10 mouse cellular contexts compared by ENCODE assay signal in genomic region chr4:133021181-133021671, GRCm38 (mm10). TPM values are rescaled to one million over a fixed set of nuclear protein-coding genes. Genes with fewer than 3 reads are reported as not detected.
DNase-seq lines count a peak whose midpoint lies in the region; ATAC-seq and TF ChIP-seq lines count a peak whose summit lies in the region.
"Had no signal": no experiment of that assay in that cellular context is flagged by ENCODE, and none has a peak within 500 bp of the region (broad histone marks: within the 10 kb centered on the region; RNA-seq: fewer than 3 reads in every experiment).

No protein-coding gene starts in this region.

- no peaks in the 10 kb centered on the region for H3K9me3 ChIP-seq in intestine, embryonic 14.5 days (ENCODE audit: control insufficient read depth, low read length)
- H3K9me3 ChIP-seq in intestine, postnatal 0 days (ENCODE audit: control insufficient read depth) = no peaks in the 10 kb centered on the region
- no peaks in the 10 kb centered on the region for H3K9me3 ChIP-seq in kidney, embryonic 14.5 days (ENCODE audit: control insufficient read depth, low read length)
- H3K9me3 ChIP-seq in neural tube, embryonic 12.5 days = no peaks in the 10 kb centered on the region

- H3K4me1 ChIP-seq in intestine, embryonic 14.5 days (replicated peaks; ENCODE audit: control insufficient read depth, insufficient read depth, low read length) = peaks cover 82% of the 10 kb centered on the region
- H3K4me1 ChIP-seq in intestine, postnatal 0 days (replicated peaks; ENCODE audit: control insufficient read depth, insufficient read depth, low read length) = peaks cover 18% of the 10 kb centered on the region; the same call in 1 of the 2 replicates
- peaks cover 42% of the 10 kb centered on the region for H3K4me1 ChIP-seq in embryonic fibroblast, embryonic 13.5 days (ENCODE audit: control insufficient read depth, insufficient read depth, low read length)
- peaks cover 92% of the 10 kb centered on the region for H3K4me1 ChIP-seq in kidney, embryonic 14.5 days (ENCODE audit: control insufficient read depth, insufficient read depth, low read length)
- H3K4me1 ChIP-seq in neural tube, embryonic 12.5 days = peaks cover 91% of the 10 kb centered on the region

- 0 out of 2 replicates have a peak overlapping the region, but pooled peaks have one; percentile 4 for H3K4me2 ChIP-seq in intestine, embryonic 14.5 days (ENCODE audit: low read length)
- no peak overlapping the region for H3K4me2 ChIP-seq in intestine, postnatal 0 days (replicated peaks; ENCODE audit: low read depth)
- peak overlapping the region; percentile 31 for H3K4me2 ChIP-seq in kidney, embryonic 14.5 days (replicated peaks; ENCODE audit: low read depth, low read length)
- H3K4me2 ChIP-seq in neural tube, embryonic 12.5 days (replicated peaks) = peak overlapping the region; percentile 51

- H3K27ac ChIP-seq in intestine, embryonic 14.5 days (ENCODE audit: low read depth) = 0 out of 2 replicates have a peak overlapping the region, but pooled peaks have one; percentile 43
- no peak overlapping the region; the same call in 1 of the 2 replicates for H3K27ac ChIP-seq in intestine, postnatal 0 days (ENCODE audit: low read depth, low read length)
- peak overlapping the region; percentile 11 for H3K27ac ChIP-seq in embryonic fibroblast, embryonic 13.5 days (ENCODE audit: insufficient read depth, low read length)
- peak overlapping the region; percentile 69; the same call in 1 of the 2 replicates for H3K27ac ChIP-seq in kidney, embryonic 14.5 days (ENCODE audit: low read depth, low read length)
- H3K27ac ChIP-seq in neural tube, embryonic 12.5 days = peak overlapping the region; percentile 60

- H3K36me3 ChIP-seq in intestine, embryonic 14.5 days (ENCODE audit: control insufficient read depth, insufficient read depth, low read length) = 0 out of 2 replicates have a peak, but pooled peaks cover 4% of the 10 kb centered on the region
- peaks cover 5% of the 10 kb centered on the region; the same call in 1 of the 2 replicates for H3K36me3 ChIP-seq in intestine, postnatal 0 days (ENCODE audit: control insufficient read depth, insufficient read depth)
- peaks cover 8% of the 10 kb centered on the region; the same call in 1 of the 2 replicates for H3K36me3 ChIP-seq in kidney, embryonic 14.5 days (ENCODE audit: control insufficient read depth, insufficient read depth, low read length)
- no peaks in the 10 kb centered on the region for H3K36me3 ChIP-seq in neural tube, embryonic 12.5 days

- no peak overlapping the region for H3K4me3 ChIP-seq in intestine, embryonic 14.5 days (ENCODE audit: low read depth, low read length)
- no peak overlapping the region for H3K4me3 ChIP-seq in intestine, postnatal 0 days (ENCODE audit: low read depth, low read length)
- no peak overlapping the region for H3K4me3 ChIP-seq in embryonic fibroblast, embryonic 13.5 days (ENCODE audit: insufficient read depth, low read length)
- H3K4me3 ChIP-seq in kidney, embryonic 14.5 days (ENCODE audit: low read length) = no peak overlapping the region; the same call in 1 of the 2 replicates
- H3K4me3 ChIP-seq in neural tube, embryonic 12.5 days = no peak overlapping the region
- H3K4me3 ChIP-seq: myocyte had no signal

- 25% methylated on average over 9 of the region's 9 CpGs for WGBS in intestine, embryonic 14.5 days
- 66% methylated on average over 9 of the region's 9 CpGs for WGBS in intestine, postnatal 0 days
- 9% methylated on average over 9 of the region's 9 CpGs for WGBS in kidney, embryonic 14.5 days
- WGBS in neural tube, embryonic 12.5 days = 6% methylated on average over 9 of the region's 9 CpGs

- no peak for DNase-seq in intestine, embryonic 14.5 days (ENCODE audit: low spot score)
- DNase-seq in testis, postnatal 14 days (ENCODE audit: low spot score) = no peak
- DNase-seq in spleen, adult 12 weeks (ENCODE audit: low spot score) = no peak

- no peak for TF ChIP-seq POLR2A in embryonic fibroblast, embryonic 13.5 days (IDR thresholded peaks at IDR 0.05; ENCODE audit: low read depth, low read length)

- TF ChIP-seq CTCF in intestine, postnatal 0 days (IDR thresholded peaks at IDR 0.05; ENCODE audit: low read depth) = no peak
- TF ChIP-seq CTCF in embryonic fibroblast, embryonic 13.5 days (IDR thresholded peaks at IDR 0.05; ENCODE audit: borderline replicate concordance, insufficient read depth, low read length) = no peak

- no peak overlapping the region for H3K9ac ChIP-seq in intestine, embryonic 14.5 days (ENCODE audit: low read length)
- no peak overlapping the region for H3K9ac ChIP-seq in intestine, postnatal 0 days (ENCODE audit: low read depth, low read length)
- peak overlapping the region; percentile 28; the same call in 1 of the 2 replicates for H3K9ac ChIP-seq in kidney, embryonic 14.5 days (ENCODE audit: low read depth, low read length)
- peak overlapping the region; percentile 30 for H3K9ac ChIP-seq in neural tube, embryonic 12.5 days

- H3K27me3 ChIP-seq in intestine, embryonic 14.5 days (replicated peaks; ENCODE audit: control insufficient read depth, insufficient read depth, low read length) = no peaks in the 10 kb centered on the region
- H3K27me3 ChIP-seq in intestine, postnatal 0 days (replicated peaks; ENCODE audit: control insufficient read depth, insufficient read depth, low read length) = no peaks in the 10 kb centered on the region
- no peaks in the 10 kb centered on the region for H3K27me3 ChIP-seq in kidney, embryonic 14.5 days (ENCODE audit: control insufficient read depth, insufficient read depth, low read length)
- H3K27me3 ChIP-seq in neural tube, embryonic 12.5 days (replicated peaks) = no peaks in the 10 kb centered on the region
- H3K27me3 ChIP-seq: Patski had no signal

- no peak for ATAC-seq in intestine, embryonic 14.5 days (replicated peaks; ENCODE audit: low FRiP score, low TSS enrichment, low read depth)
- ATAC-seq in intestine, postnatal 0 days = no peak
- ATAC-seq in kidney, embryonic 14.5 days (ENCODE audit: low FRiP score, low TSS enrichment) = no peak
- 0 out of 2 replicates have a peak, but pooled peaks have one; percentile 0 for ATAC-seq in neural tube, embryonic 12.5 days (ENCODE audit: low FRiP score, low read depth)
- ATAC-seq in monocyte, adult 5-6 weeks (replicated peaks; ENCODE audit: insufficient number of reproducible peaks, low FRiP score, low TSS enrichment, poor library complexity, severe bottlenecking) = no peak
- ATAC-seq: Patski had no signal

RNA-seq across cellular contexts. Expression of gene Ahdc1, which starts 10.2 kb away (rescaled TPM):
- polyA plus RNA-seq in intestine, embryonic 14.5 days (2014; fragmentation: Nextera tagmentation; extraction: Ambion mirVana) = 7.3 and 8.1 TPM in 2 replicates
- polyA plus RNA-seq in intestine, postnatal 0 days (2015; fragmentation: Nextera tagmentation; extraction: Ambion mirVana) = 2.4 and 3.1 TPM in 2 replicates
- polyA plus RNA-seq in embryonic fibroblast, embryonic 13.5 days (2011; ENCODE audit: insufficient read length, low read depth, missing spikeins) = 37.5 and 46.0 TPM in 2 replicates
- 11.3 and 12.1 TPM in 2 replicates for polyA plus RNA-seq in kidney, embryonic 14.5 days (2014; fragmentation: Nextera tagmentation; extraction: Ambion mirVana)
- polyA plus RNA-seq in neural tube, embryonic 12.5 days (2016; fragmentation: Nextera tagmentation; extraction: Ambion mirVana) = 10.5 TPM in 2 replicates
- total RNA-seq in monocyte, adult 5-6 weeks (2017) = 2.8 to 13.7 TPM (median 3.3 TPM) in 3 replicates

RNA-seq across cellular contexts. Expression of gene Fgr, which starts 47.3 kb away (rescaled TPM):
- polyA plus RNA-seq in intestine, embryonic 14.5 days (2014; fragmentation: Nextera tagmentation; extraction: Ambion mirVana) = 0.62 and 0.99 TPM in 2 replicates
- polyA plus RNA-seq in intestine, postnatal 0 days (2015; fragmentation: Nextera tagmentation; extraction: Ambion mirVana) = 2.0 and 2.4 TPM in 2 replicates
- polyA plus RNA-seq in embryonic fibroblast, embryonic 13.5 days (2011; ENCODE audit: insufficient read length, low read depth, missing spikeins) = not detected in 2 replicates
- 0.23 and 0.45 TPM in 2 replicates for polyA plus RNA-seq in kidney, embryonic 14.5 days (2014; fragmentation: Nextera tagmentation; extraction: Ambion mirVana)
- polyA plus RNA-seq in neural tube, embryonic 12.5 days (2016; fragmentation: Nextera tagmentation; extraction: Ambion mirVana) = 0.22 and 0.28 TPM in 2 replicates
- total RNA-seq in monocyte, adult 5-6 weeks (2017) = 266 TPM in 3 replicates
- polyA plus RNA-seq: myocyte, Patski had no signal

Comparison
In these comparisons a context has a peak if more than half of its experiments do, and no peak if none do; other contexts are left out.
1. H3K9ac ChIP-seq: peak in kidney, embryonic 14.5 days (single experiment) and neural tube, embryonic 12.5 days (single experiment); none in intestine, embryonic 14.5 days (single experiment) and intestine, postnatal 0 days (single experiment).